Mouse (Mus musculus) cerebellum, adult 2 months (tissue): ENCODE results near the gene Ankrd6.

ENCODE experiments used
- CTCF ChIP-seq: fragments of 200-500 bp; IDR thresholded peaks from 2 replicates; pipeline ENCODE4 v1.5.1; 2011; ENCODE audit warnings: low read depth, mild to moderate bottlenecking, control low read depth, low read length, moderate library complexity, borderline replicate concordance; ENCODE audit not compliant: insufficient read depth
- POLR2A ChIP-seq: fragments of 200-500 bp; IDR thresholded peaks from 2 replicates; pipeline ENCODE4 v1.6.1; 2011; ENCODE audit warnings: low read length, control low read depth, borderline replicate concordance; ENCODE audit not compliant: insufficient read depth

DNA sequence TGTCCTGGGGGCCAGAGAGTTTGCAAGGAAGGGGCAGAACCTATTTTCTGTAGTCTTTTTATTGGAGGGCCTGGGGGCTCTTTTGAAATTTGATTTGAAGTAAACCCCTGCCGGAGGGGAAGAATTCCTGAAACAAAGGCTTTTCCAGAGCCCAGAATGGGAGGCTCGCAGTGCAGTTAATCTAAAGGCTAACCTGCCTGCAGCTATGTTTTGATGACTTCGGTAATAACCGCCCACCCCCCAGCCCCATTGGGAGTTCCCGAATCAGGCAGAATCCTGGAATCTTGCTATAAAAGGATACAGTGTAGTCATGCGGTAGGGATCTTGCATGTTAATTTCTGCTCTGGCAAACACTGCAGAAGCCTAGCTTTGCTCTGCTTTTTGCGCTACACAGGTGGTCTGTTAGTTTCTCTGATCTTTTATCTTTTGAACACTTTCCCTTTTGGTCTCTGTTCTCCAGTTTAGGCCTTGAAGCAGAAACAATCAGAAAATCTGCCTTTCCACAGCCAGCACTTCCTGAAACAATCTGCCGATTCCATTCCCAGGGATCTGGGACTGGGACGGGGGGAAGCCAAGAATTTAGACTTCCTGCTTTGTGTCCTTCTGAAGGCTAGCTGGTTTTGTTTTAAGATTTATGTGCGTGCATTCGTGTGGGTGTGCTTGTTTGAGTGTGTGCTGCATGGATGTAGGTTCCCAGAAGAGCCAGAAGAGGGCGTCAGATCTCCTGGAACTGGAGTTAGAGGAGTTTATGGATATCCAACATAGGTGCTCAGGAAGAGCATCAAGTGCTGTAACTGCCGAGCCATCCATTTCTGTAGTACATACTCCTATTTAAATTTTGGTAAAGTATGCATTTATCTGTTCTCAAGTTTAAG lies 34.4 kb upstream of the Ankrd6 start:
- TF ChIP-seq POLR2A (no peak), CTCF (peak; percentile 29; the same call in 1 of the 2 replicates)
